Mouse (Mus musculus) mammary gland, adult 2 months (tissue): ENCODE data around the gene Gatc. TPM values are rescaled to one million over a fixed set of nuclear protein-coding genes. Genes with fewer than 3 reads are reported as not detected.

Experiments used
- polyA plus RNA-seq: library from polyadenylated mRNA; depleted of rRNA; stranded (reverse); fragments of >200 nt; gene quantifications from 2 replicates; pipeline ENCODE4 v1.2.3, GENCODE M21; 2012; ENCODE audit warnings: low replicate concordance; rRNA removed

Gatc gene
- 9.3 and 17.8 TPM in 2 replicates for polyA plus RNA-seq

GRCm38 (mm10) chr5:115340577-115341313 is at the start of gene Gatc, which contains the start of gene Triap1:
Gene Gatc, minus strand, starts transcription at chr5:115341178.
Gene Triap1, plus strand, starts transcription at chr5:115341225.

GRCm38 (mm10) chr5:115348546-115349224 is 7.7 kb upstream of the Gatc start, which contains the start of gene Cox6a1:
Gene Cox6a1, minus strand, starts transcription at chr5:115348981.

GRCm38 (mm10) chr5:115326875-115327609 is 13.9 kb downstream of the Gatc start, which contains the start of gene Srsf9:
Gene Srsf9, plus strand, starts transcription at chr5:115327177.

GRCm38 (mm10) chr5:115300792-115301614 is 40.0 kb downstream of the Gatc start, which contains the start of gene Dynll1:
Gene Dynll1, minus strand, starts transcription at chr5:115300999.

Other genes starting within 250 kb of the Gatc start
- gene Gm10401, start 242.9 kb downstream of the Gatc start, polyA plus RNA-seq: not detected in 2 replicates
- 174 and 188 TPM in 2 replicates for gene Acads, start 221.8 kb downstream of the Gatc start, polyA plus RNA-seq
- 39.5 and 43.4 TPM in 2 replicates for gene Unc119b, start 206.2 kb downstream of the Gatc start, polyA plus RNA-seq
- 65.7 and 84.4 TPM in 2 replicates for gene Mlec, start 183.0 kb downstream of the Gatc start, polyA plus RNA-seq
- gene Cabp1, start 146.8 kb downstream of the Gatc start, polyA plus RNA-seq: 1.4 and 2.3 TPM in 2 replicates
- 91.7 and 132 TPM in 2 replicates for gene Pop5, start 105.3 kb downstream of the Gatc start, polyA plus RNA-seq
- gene Rnf10, start 68.3 kb downstream of the Gatc start, polyA plus RNA-seq: 133 and 176 TPM in 2 replicates
- 13.2 and 31.3 TPM in 2 replicates for gene Coq5, start 61.5 kb downstream of the Gatc start, polyA plus RNA-seq
- 139 and 169 TPM in 2 replicates for gene Dynll1, start 40.2 kb downstream of the Gatc start, polyA plus RNA-seq
- 24.4 and 53.3 TPM in 2 replicates for gene Srsf9, start 14.0 kb downstream of the Gatc start, polyA plus RNA-seq
- gene Triap1, start within 50 bp of the Gatc start, polyA plus RNA-seq: 9.2 and 15.3 TPM in 2 replicates
- 2,839 and 6,625 TPM in 2 replicates for gene Cox6a1, start 7.8 kb upstream of the Gatc start, polyA plus RNA-seq
- 2.9 and 8.7 TPM in 2 replicates for gene Msi1, start 88.4 kb upstream of the Gatc start, polyA plus RNA-seq
- gene Pla2g1b, start 125.1 kb upstream of the Gatc start, polyA plus RNA-seq: not detected in 2 replicates
- 38.5 and 50.2 TPM in 2 replicates for gene Sirt4, start 143.5 kb upstream of the Gatc start, polyA plus RNA-seq
- gene Pxn, start 165.5 kb upstream of the Gatc start, polyA plus RNA-seq: 116 and 161 TPM in 2 replicates
- gene Rplp0, start 218.3 kb upstream of the Gatc start, polyA plus RNA-seq: 2,101 and 2,134 TPM in 2 replicates
- gene Gcn1l1, start 224.1 kb upstream of the Gatc start, polyA plus RNA-seq: 36.1 and 55.7 TPM in 2 replicates